Comparison of ENCODE assay signal across 10 mouse cellular contexts in genomic region chr5:46791051-46791450, GRCm38 (mm10).
DNase-seq lines count a peak whose midpoint lies in the region; ATAC-seq and TF ChIP-seq lines count a peak whose summit lies in the region.
"Had no signal": no experiment of that assay in that cellular context is flagged by ENCODE, and none has a peak within 500 bp of the region (broad histone marks: within the 10 kb centered on the region; RNA-seq: fewer than 3 reads in every experiment).

No protein-coding gene starts in this region.

- H3K27me3 ChIP-seq in heart, embryonic 14.5 days (ENCODE audit: control insufficient read depth, insufficient read depth, low read length): no peaks in the 10 kb centered on the region
- H3K27me3 ChIP-seq in lung, embryonic 14.5 days (ENCODE audit: insufficient read depth, low read length): no peaks in the 10 kb centered on the region
- H3K27me3 ChIP-seq in forebrain, embryonic 14.5 days (replicated peaks; ENCODE audit: control insufficient read depth, insufficient read depth, low read length): no peaks in the 10 kb centered on the region
- H3K27me3 ChIP-seq: liver, embryonic 13.5 days had no signal

- no peak overlapping the region for H3K9ac ChIP-seq in heart, embryonic 14.5 days (ENCODE audit: low read length)
- no peak overlapping the region for H3K9ac ChIP-seq in lung, embryonic 14.5 days
- H3K9ac ChIP-seq in forebrain, embryonic 14.5 days (ENCODE audit: low read length): no peak overlapping the region
- H3K9ac ChIP-seq: liver, embryonic 13.5 days had no signal

- TF ChIP-seq POLR2A in lung, adult 2 months (IDR thresholded peaks at IDR 0.05; ENCODE audit: borderline replicate concordance, extremely low read depth, low read depth, low read length): no peak

- no peak overlapping the region for H3K4me2 ChIP-seq in heart, embryonic 14.5 days (ENCODE audit: low read length)
- H3K4me2 ChIP-seq in lung, embryonic 14.5 days: no peak overlapping the region
- no peak overlapping the region for H3K4me2 ChIP-seq in forebrain, embryonic 14.5 days (ENCODE audit: low read length)
- H3K4me2 ChIP-seq: liver, embryonic 13.5 days had no signal

- peak overlapping the region; percentile 39 to 53; a peak in 3 of 4 replicates for H3K27ac ChIP-seq in heart, embryonic 14.5 days (replicated peaks in 1 of 2; ENCODE audit: control insufficient read depth in 1 of 2, insufficient read depth in 1 of 2, low read depth in 2 of 2, low read length in 2 of 2)
- H3K27ac ChIP-seq in lung, embryonic 14.5 days (ENCODE audit: low read depth): peak overlapping the region; percentile 59
- H3K27ac ChIP-seq in forebrain, embryonic 14.5 days (ENCODE audit: low read depth, low read length): peak overlapping the region; percentile 45; the same call in 1 of the 2 replicates
- H3K27ac ChIP-seq: liver, embryonic 13.5 days had no signal

- TF ChIP-seq CTCF in lung, embryonic 14.5 days (IDR thresholded peaks at IDR 0.05; ENCODE audit: low read depth): no peak
- TF ChIP-seq CTCF in lung, adult 2 months (IDR thresholded peaks at IDR 0.05; ENCODE audit: insufficient read depth, low read length): no peak

- 36% methylated on average over 3 of the region's 3 CpGs for WGBS in heart, embryonic 14.5 days
- 28% methylated on average over 3 of the region's 3 CpGs for WGBS in lung, embryonic 14.5 days
- 33% methylated on average over 3 of the region's 3 CpGs for WGBS in lung, adult 2 months
- 13% methylated on average over 3 of the region's 3 CpGs for WGBS in forebrain, embryonic 14.5 days

- DNase-seq in heart, postnatal 14 days: no peak
- DNase-seq in lung, embryonic 14.5 days: peak; percentile 51
- no peak for DNase-seq in lung, adult 2 months
- DNase-seq in forebrain, embryonic 14.5 days (ENCODE audit: low spot score): peak; percentile 61
- DNase-seq in lung, postnatal 4 days: peak; percentile 4 to 43
- DNase-seq in gastrocnemius, postnatal 4 days (ENCODE audit: low spot score in 2 of 2): no peak
- DNase-seq: layer of hippocampus, adult 9-11 months; liver, embryonic 13.5 days had no signal

- ATAC-seq in heart, embryonic 14.5 days (ENCODE audit: insufficient number of reproducible peaks, insufficient read depth, low FRiP score, low read depth): no peak
- ATAC-seq in lung, embryonic 14.5 days (ENCODE audit: insufficient read depth): peak; percentile 80
- ATAC-seq in forebrain, embryonic 14.5 days: peak; percentile 86
- no peak for ATAC-seq in granulocyte monocyte progenitor cell, adult 5-6 weeks (replicated peaks; ENCODE audit: poor library complexity, severe bottlenecking)

- no peaks in the 10 kb centered on the region for H3K9me3 ChIP-seq in heart, embryonic 14.5 days (ENCODE audit: control insufficient read depth, low read length)
- H3K9me3 ChIP-seq in lung, embryonic 14.5 days (ENCODE audit: low read depth, low read length): no peaks in the 10 kb centered on the region
- no peaks in the 10 kb centered on the region for H3K9me3 ChIP-seq in forebrain, embryonic 14.5 days (replicated peaks; ENCODE audit: control insufficient read depth, low read length)
- H3K9me3 ChIP-seq: liver, embryonic 13.5 days had no signal

- peaks cover 2 to 10% of the 10 kb centered on the region in 2 experiments; a peak in 3 of 4 replicates for H3K4me1 ChIP-seq in heart, embryonic 14.5 days (ENCODE audit: control insufficient read depth in 2 of 2, insufficient read depth in 2 of 2, low read length in 2 of 2)
- no peaks in the 10 kb centered on the region for H3K4me1 ChIP-seq in lung, embryonic 14.5 days (ENCODE audit: insufficient read depth)
- no peaks in the 10 kb centered on the region for H3K4me1 ChIP-seq in lung, adult 2 months (ENCODE audit: control insufficient read depth, insufficient read depth, low read length)
- 0 out of 2 replicates have a peak, but pooled peaks cover 2% of the 10 kb centered on the region for H3K4me1 ChIP-seq in forebrain, embryonic 14.5 days (ENCODE audit: control insufficient read depth, insufficient read depth, low read length)
- H3K4me1 ChIP-seq: liver, embryonic 13.5 days had no signal

- intact Hi-C loops in heart, postnatal 14 days (cut with DNase I): no loop called here

- H3K4me3 ChIP-seq in heart, embryonic 14.5 days (ENCODE audit: control insufficient read depth in 1 of 2, insufficient read depth in 1 of 2, low read depth in 1 of 2, low read length in 2 of 2): no peak overlapping the region
- no peak overlapping the region for H3K4me3 ChIP-seq in lung, embryonic 14.5 days (ENCODE audit: low read depth, low read length)
- H3K4me3 ChIP-seq in lung, adult 2 months (replicated peaks; ENCODE audit: extremely low read depth, low read depth, low read length): no peak overlapping the region
- no peak overlapping the region for H3K4me3 ChIP-seq in forebrain, embryonic 14.5 days (ENCODE audit: low read depth, low read length)
- H3K4me3 ChIP-seq: liver, embryonic 13.5 days had no signal

- H3K36me3 ChIP-seq in heart, embryonic 14.5 days (ENCODE audit: control insufficient read depth, insufficient read depth, low read length): no peaks in the 10 kb centered on the region
- no peaks in the 10 kb centered on the region for H3K36me3 ChIP-seq in lung, embryonic 14.5 days (ENCODE audit: insufficient read depth)
- no peaks in the 10 kb centered on the region for H3K36me3 ChIP-seq in forebrain, embryonic 14.5 days (ENCODE audit: control insufficient read depth, insufficient read depth, low read length)
- H3K36me3 ChIP-seq: liver, embryonic 13.5 days had no signal

Comparison
In these comparisons a context has a peak if more than half of its experiments do, and no peak if none do; other contexts are left out.
1. DNase-seq: peak in lung, embryonic 14.5 days (single experiment), forebrain, embryonic 14.5 days (single experiment) and lung, postnatal 4 days (2 of 2); none in heart, postnatal 14 days (0 of 2), lung, adult 2 months (single experiment) and gastrocnemius, postnatal 4 days (0 of 2).
2. ATAC-seq: peak in lung, embryonic 14.5 days (single experiment) and forebrain, embryonic 14.5 days (single experiment); none in heart, embryonic 14.5 days (single experiment) and granulocyte monocyte progenitor cell, adult 5-6 weeks (single experiment).
3. Peak in every context shown above with its lines, with median percentiles within 50 percentile points of each other: H3K27ac ChIP-seq.